Mouse (Mus musculus) layer of hippocampus, postnatal 14 days (tissue): ENCODE results near the gene Cd72. TPM values are rescaled to one million over a fixed set of nuclear protein-coding genes. Genes with fewer than 3 reads are reported as not detected.
A peak's percentile ranks its signal among the peaks of the same experiment; 100 is the strongest.
"Not testable (repeated sequence)": the region's sequence is repeated elsewhere in the genome, so short reads cannot be mapped to it uniquely, and the experiment has no call there.

Experiments used
- DNase-seq, 2 experiments: peaks; one replicate each; pipeline ENCODE4 v3.0.0; 2021 to 2022; ENCODE audit warnings: low spot score in 2 of 2, mixed read lengths in 1 of 2
- long read RNA-seq, 2 experiments: library from polyadenylated mRNA; stranded (forward); transcript quantifications; one replicate each; pipeline ENCODE4 v2.0.0; 2021
- total RNA-seq, 2 experiments: library from RNA; stranded (reverse); gene quantifications; 2 replicates each; pipeline ENCODE4 v1.2.3; 2021

Gene Cd72
- total RNA-seq = not detected
- long read RNA-seq, experiment 1 = 0 reads
- long read RNA-seq, experiment 2 = 0 reads

- DNase-seq = no peak
Measured at GRCm38 (mm10) chr4:43454041-43454836, at the start of gene Cd72. Gene Cd72, minus strand, starts transcription at chr4:43454628.

GRCm38 (mm10) chr4:43503506-43503905 lies 49.1 kb upstream of the Cd72 start:
- no peak for DNase-seq

GRCm38 (mm10) chr4:43503041-43503440 lies 48.6 kb upstream of the Cd72 start:
- DNase-seq = no peak

- peak; percentile 56 to 64 for DNase-seq
Measured at GRCm38 (mm10) chr4:43499407-43500333, 45.2 kb upstream of the Cd72 start, which contains the start of gene Arhgef39. Gene Arhgef39, minus strand, starts transcription at chr4:43499695.

GRCm38 (mm10) chr4:43498983-43499382 lies 44.6 kb upstream of the Cd72 start:
- no peak for DNase-seq

- no peak for DNase-seq
Measured at GRCm38 (mm10) chr4:43497946-43498345, 43.5 kb upstream of the Cd72 start.

- no peak for DNase-seq
Measured at GRCm38 (mm10) chr4:43497405-43497804, 43.0 kb upstream of the Cd72 start.

GRCm38 (mm10) chr4:43496587-43496986 lies 42.2 kb upstream of the Cd72 start:
- no peak for DNase-seq

- no peak for DNase-seq
Measured at GRCm38 (mm10) chr4:43493846-43494240, 39.4 kb upstream of the Cd72 start.

GRCm38 (mm10) chr4:43493186-43493845 lies 38.9 kb upstream of the Cd72 start:
- peak; percentile 97 for DNase-seq

- peak; percentile 87 to 97 for DNase-seq
Measured at GRCm38 (mm10) chr4:43492821-43493185, 38.4 kb upstream of the Cd72 start, which contains the start of gene Ccdc107. Gene Ccdc107, plus strand, starts transcription at chr4:43492900.

GRCm38 (mm10) chr4:43492101-43492820 lies 37.8 kb upstream of the Cd72 start:
- no peak for DNase-seq

- DNase-seq = no peak
Measured at GRCm38 (mm10) chr4:43490801-43491200, 36.4 kb upstream of the Cd72 start.

GRCm38 (mm10) chr4:43489611-43490010 lies 35.2 kb upstream of the Cd72 start:
- DNase-seq = no peak

- DNase-seq = not testable (repeated sequence)
Measured at GRCm38 (mm10) chr4:43485666-43486065, 31.2 kb upstream of the Cd72 start.

GRCm38 (mm10) chr4:43483535-43484091 lies 29.2 kb upstream of the Cd72 start, which contains the start of gene Sit1:
Gene Sit1, minus strand, starts transcription at chr4:43483734.
- DNase-seq = no peak

GRCm38 (mm10) chr4:43482591-43482990 lies 28.2 kb upstream of the Cd72 start:
- DNase-seq = no peak

- DNase-seq = no peak
Measured at GRCm38 (mm10) chr4:43481894-43482456, 27.5 kb upstream of the Cd72 start.

GRCm38 (mm10) chr4:43480985-43481384 lies 26.6 kb upstream of the Cd72 start:
- DNase-seq = no peak
